Mouse (Mus musculus) thymus, postnatal 25 days (tissue): Measurements from ENCODE around the gene Atg5.
"Not testable (repeated sequence)": the region's sequence is repeated elsewhere in the genome, so short reads cannot be mapped to it uniquely, and the experiment has no call there.

Source experiments
- DNase-seq: peaks from one replicate; pipeline ENCODE4 v3.0.0; 2022

The Atg5 gene

DNA sequence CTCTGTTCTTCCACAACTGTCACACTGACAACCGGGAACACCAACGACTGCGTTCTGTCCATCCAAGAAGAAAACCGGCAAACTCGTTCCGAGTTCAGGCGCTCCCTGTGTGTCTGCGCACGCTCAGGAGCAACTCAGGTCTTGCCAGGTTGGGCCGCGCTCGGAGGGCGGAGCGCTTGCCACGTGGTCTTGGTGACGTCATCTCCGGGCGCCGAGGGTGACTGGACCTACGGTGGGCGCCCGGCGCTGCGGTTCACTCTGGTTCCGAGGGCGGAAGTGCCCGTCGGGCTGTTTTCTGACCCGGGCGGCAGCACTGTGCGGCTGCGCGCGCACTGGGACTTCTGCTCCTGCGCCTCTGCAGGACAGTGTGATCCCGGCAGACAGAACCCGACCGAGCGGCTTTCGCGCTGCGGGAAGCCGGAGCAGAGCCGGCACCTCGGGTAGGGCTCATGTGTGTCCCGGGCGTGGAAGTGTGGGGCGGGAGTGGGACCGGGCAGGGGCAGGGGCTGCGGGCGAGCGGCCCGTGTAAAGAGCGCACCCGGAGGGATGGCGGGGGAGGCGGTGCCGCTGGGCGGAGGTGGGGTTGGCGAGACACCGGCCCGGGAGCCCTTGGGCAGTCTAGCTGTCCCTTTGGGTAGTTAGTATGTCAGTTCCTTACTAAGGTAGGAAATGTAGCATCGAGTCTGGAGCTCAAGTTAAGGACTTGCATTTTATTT, at the start of gene Atg5:
Atg5 (plus strand) TSS at position 214 of the 716 bp plus-strand sequence.
- DNase-seq, result peak; percentile 97

DNA sequence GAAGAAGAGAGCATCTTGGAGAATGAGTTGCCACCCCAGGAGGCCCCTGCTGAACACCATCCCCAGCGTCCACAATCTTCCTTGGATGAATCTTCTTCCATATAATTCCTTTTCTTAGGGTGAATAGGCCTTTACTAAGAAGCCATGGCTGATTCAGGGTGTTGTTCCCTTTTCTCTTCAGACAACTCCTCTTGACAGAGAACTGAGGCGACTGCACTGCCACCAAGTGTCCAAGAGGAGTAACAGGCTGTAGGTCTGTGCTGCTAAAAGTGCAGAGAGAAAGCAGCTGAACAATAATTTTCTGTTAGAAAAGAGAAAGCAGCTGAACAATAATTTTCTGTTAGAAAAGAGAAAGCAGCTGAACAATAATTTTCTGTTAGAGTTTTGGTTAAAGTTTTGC, 49.1 kb upstream of the Atg5 start:
- DNase-seq, result not testable (repeated sequence)

- no peak for DNase-seq
These were observed 43.8 kb upstream of the Atg5 start for GRCm38 (mm10) chr10:44224345-44224744.

DNA sequence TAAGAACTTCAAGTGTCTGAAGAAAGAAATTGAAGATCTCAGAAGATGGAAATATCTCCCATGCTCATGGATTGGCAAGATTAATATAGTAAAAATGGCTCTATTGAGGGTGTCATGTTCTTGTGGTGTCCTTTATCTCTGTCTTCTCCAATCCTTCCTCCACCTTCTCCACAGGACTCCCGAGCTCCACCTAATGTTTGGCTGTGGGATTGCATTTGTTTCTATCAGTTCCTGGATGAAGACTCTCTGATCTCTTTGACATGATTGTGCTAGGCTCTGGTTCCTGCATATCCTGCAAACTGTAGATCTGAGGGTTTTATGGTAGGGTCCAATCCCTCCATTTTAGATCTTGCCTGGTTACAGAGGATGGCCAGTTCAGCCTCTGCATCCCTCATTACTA, 34.8 kb upstream of the Atg5 start:
- DNase-seq, result peak; percentile 58

DNA sequence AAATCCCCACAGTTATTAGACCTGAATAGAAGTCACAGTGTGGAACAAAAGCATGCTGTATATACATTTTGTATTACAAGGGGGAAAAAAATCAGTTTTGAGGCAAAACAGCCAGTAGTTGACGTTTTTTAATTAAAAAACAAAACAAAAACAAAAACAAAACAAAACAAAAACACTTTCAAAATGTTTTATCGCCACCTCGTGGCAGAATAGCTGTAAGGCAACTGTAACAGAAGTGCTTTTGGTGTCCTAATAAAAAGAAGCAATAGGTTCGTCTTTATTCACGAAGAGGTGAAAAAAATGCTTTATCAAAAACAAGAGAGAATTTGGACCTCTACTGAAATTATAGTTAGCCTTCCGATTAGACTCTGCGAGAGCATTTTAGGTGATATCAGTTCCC, 32.9 kb upstream of the Atg5 start:
- not testable (repeated sequence) for DNase-seq

DNA sequence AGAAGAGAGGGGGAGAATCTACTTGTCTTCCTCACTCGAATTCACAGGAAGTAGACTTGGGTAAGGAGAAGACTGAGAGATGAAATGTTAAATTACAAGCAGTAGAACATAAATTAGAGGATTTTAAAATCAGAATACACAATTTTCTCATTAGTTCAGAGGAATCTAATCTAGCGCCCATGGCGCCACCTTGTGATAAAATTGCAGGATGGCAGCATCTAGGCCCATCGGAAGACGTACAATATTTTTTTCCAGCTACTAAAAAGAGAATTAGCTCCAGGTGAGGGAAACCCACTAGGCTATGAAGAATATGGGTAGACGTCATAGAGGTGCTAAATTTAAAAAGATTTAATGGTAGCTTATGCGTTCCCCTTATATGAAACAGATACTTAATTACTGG, 11.5 kb upstream of the Atg5 start:
- no peak for DNase-seq

- no peak for DNase-seq
These were observed 2.3 kb upstream of the Atg5 start for GRCm38 (mm10) chr10:44265835-44266234.

DNA sequence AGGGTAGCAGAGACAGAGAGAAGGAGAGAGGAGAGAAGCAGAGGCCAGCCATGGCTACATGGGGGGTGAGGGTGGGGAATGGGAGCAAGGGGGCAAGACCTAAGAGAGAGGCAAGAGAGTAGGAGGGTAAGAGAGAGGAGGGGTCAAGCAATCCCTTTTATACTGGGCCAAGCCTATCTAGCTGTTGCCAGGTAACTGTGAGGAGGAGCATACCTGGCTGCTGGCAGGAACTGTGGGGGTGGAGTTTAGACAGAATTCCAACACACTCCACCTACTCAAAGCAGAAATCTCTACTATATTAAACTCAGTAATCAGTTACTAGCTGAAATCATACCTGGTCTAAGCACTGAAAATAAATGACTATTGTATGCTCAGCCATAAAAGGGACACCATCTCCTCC, 1.6 kb upstream of the Atg5 start:
- no peak for DNase-seq

- DNase-seq, result no peak
These were observed 574 bp upstream of the Atg5 start for GRCm38 (mm10) chr10:44267426-44268142.

DNA sequence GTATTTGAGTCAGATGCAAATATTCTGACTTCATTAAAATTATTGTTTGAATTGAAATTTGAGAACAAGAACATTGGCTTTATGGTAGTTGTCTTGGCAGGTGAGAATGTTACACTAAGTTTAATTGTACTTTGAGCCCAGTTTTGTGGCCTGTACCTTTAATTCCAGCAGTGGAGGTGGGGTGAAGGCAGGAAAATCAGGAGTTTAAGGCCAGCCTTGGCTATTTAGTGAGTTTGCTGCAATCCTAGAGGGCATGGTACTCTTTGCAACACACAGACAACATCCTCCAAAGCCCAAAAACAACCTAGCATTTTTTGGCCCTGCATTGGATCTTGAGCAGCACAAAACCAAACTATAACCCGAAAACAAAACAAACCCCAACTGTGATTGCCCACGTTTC, 1.1 kb downstream of the Atg5 start:
- DNase-seq, result no peak

- no peak for DNase-seq
These were observed 14.2 kb downstream of the Atg5 start for GRCm38 (mm10) chr10:44282323-44282722.

GRCm38 (mm10) chr10:44285106-44285505, 16.9 kb downstream of the Atg5 start:
- DNase-seq, result no peak

DNA sequence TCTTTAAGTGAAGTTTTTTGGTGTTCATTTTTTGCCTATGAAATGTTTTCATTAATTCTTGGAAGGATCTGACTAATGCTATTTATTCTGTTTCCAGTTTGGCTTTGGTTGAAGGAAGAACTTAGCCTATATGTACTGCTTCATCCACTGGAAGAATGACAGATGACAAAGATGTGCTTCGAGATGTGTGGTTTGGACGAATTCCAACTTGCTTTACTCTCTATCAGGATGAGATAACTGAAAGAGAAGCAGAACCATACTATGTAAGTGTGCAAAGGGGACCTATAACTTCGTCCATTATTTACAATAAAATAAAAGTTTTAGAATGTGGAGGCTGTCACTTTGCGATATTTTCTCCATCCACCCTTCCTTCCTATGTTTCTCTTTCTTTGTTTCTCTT, 17.8 kb downstream of the Atg5 start:
- no peak for DNase-seq

GRCm38 (mm10) chr10:44290876-44291275, 22.7 kb downstream of the Atg5 start:
- no peak for DNase-seq

- DNase-seq, result no peak
These were observed 24.0 kb downstream of the Atg5 start for GRCm38 (mm10) chr10:44292205-44292604.

DNA sequence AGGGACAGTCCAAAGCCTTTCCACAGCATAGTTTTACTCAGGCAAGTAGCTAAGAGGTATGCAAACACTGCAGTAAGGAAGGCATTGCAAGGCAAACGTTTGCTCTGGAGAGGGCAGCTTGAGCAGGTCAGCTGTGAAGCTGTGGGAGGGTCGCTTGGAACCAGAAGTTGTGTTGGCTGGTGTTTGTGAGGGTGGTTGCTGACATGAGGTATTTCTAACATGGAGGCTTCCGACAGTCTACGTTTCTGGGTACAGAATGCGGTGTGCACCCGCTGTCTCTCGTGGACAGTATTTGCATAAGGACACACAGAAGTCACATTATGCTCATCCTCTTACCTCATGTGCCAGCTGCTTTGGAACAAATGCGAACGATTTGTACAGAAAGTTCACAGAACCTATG, 31.0 kb downstream of the Atg5 start:
- no peak for DNase-seq

- DNase-seq, result no peak
These were observed 31.9 kb downstream of the Atg5 start for GRCm38 (mm10) chr10:44300078-44300477.

DNA sequence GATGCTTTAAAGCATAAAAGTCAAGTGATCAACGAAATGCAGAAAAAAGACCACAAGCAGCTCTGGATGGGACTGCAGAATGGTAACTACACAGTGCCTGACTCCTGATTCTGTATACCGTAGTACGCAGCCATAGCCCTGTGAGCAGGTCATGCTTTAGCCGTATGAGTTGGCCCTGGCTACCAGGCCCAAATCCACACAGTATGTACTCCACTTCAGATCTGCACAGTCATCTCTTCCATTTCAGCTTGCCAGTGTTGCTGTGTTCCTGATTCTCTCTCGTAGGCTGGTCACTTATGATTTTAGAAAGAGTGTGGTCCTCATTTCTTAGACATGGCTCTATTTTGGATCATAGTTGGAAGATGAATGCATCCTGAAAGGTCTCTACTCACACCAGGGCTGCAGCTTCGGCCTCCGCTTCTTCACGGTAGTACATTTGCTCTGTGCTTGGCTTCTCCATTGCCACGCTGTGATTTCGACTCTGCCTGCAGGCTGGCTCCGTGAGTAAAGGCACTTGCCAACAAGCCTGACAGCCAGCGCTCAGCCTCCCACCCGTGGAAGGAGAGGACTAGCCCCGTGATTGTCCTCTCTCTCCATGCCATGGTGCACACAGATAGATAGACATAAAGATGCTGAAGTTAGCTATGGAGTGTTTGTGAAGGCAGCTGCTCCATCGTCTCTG, 35.6 kb downstream of the Atg5 start:
- DNase-seq, result no peak

DNA sequence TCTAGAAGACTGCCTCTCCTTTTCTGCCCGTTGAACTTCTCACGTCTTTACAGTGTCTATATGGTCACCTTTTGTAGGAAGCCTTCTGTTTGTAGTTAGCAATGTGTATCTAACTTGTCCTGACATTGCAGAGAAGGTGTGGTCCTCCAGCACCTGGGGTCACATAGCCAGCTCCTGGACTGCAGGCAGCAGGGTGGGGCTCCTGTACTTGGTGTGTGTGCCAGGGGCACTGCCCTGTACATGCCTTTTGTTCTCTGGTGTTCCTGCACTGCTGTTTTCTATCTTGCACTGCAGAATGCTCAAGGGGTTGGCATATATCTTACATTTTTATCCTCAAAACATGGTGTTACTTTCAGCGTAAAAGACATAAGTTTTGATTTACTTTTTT, 36.2 kb downstream of the Atg5 start:
- no peak for DNase-seq

- no peak for DNase-seq
These were observed 36.7 kb downstream of the Atg5 start for GRCm38 (mm10) chr10:44304845-44305244.

DNA sequence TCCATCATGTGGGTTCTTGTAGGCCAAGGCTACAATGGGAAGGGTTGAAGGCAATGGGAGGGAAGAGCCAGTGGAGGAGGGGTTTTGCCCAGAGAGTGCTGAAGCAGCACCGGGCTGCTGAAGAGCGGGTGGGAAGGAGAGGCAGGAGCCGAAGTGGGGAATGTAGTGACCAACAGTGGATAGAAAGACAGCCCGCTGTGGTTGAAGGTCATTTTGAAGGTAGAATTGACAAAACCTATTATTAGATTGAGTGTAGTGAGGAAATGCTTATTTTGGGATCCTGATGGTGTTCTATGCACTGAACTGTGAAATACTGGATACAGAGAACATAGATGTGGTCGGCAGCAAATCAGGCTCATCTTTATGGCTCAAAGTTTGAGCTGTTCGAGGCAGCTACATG, 38.1 kb downstream of the Atg5 start:
- DNase-seq, result no peak

DNA sequence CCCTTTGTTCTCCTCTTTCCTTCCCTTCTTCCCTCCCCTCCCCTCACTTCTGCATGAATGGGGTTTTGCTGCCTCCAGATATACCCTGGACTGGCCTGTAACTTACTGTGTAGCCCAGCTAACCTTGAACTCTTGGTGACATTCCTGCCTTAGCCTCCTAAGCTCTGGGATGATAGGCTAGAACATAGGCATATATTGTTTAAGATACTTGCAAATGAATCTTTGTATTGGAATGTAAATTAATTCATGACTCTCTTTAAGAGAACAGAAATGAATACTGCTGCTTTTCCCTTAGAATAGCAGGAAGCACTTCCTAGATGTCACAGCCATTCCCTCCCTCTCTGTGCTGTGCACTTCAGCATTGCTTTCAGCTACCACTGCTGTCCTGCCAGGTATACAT, 40.1 kb downstream of the Atg5 start:
- no peak for DNase-seq

DNA sequence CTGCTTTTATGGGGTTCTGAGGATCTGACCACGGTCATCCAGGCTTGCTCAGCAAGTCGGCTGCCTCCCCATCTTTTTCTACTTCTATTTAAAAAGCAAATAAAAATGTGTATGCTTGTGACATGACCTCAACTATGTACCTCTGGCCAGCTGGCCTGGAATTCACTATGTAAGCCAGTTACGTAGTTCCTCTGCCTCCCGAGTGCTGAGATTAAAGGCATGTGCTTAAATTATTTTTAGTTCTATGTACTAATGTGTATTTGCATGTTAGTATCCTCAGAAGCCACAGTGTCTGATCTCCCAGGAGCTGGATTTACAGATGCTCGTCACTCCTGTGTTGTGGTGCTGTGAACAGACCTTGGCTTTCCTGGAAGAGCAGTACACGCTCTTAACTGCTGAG, 41.1 kb downstream of the Atg5 start:
- DNase-seq, result no peak

GRCm38 (mm10) chr10:44315276-44315675, 47.1 kb downstream of the Atg5 start:
- no peak for DNase-seq
